Mouse (Mus musculus): ENCODE data around the gene Fra10ac1.

DNA sequence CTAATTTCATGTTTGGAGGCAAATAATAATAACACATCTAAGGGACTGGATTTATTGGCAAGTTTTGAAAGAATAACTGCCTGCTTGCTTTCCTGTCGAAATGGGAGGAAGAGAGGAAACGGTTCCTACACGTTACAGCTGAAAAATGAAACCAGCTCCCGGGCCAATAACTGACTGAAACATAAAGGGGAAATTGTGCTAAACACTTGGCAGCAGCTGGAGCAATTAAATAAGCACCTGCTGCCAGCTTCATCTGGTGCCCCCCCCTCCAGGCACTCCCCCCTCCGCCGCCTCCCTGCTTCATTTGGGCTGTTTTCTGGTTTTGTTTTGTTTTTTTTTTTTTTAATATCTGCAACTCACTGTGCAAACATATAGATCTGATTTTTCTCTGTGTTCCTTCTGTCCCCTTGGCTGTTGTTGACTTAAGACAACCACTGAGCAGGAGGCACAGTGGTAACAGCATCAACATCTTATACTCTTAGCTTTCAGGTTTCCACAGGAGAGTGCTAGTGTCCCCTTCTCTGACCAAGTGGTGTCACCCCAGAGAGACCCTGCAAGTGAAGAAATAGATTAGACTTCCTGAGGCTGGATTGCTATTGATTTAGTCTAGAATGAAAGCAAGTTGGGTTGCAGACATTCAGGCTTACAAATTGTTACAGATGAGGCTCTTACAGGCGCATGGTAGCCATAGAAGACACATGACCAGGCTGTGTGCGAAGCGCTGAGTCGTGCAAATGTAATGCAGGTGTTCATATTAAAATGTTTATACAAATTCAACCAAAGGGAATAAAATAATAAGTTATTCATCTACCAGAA is 21.6 kb upstream of the Fra10ac1 start:
- no peak for TF ChIP-seq EP300 (optimal IDR thresholded peaks at IDR 0.05)
- no peak for TF ChIP-seq CTCF (IDR thresholded peaks at IDR 0.05; ENCODE audit: low read depth)

All from stomach, postnatal 0 days (tissue).